Mouse (Mus musculus): ENCODE measurements around the gene Rps6kb2. TPM values are rescaled to one million over a fixed set of nuclear protein-coding genes. Genes with fewer than 3 reads are reported as not detected.
A peak's percentile ranks its signal among the peaks of the same experiment; 100 is the strongest.
"Not testable (repeated sequence)": the region's sequence is repeated elsewhere in the genome, so short reads cannot be mapped to it uniquely, and the experiment has no call there.

Gene Rps6kb2
- polyA plus RNA-seq, 1 experiment from 2014 or later: 77.0 TPM

DNA sequence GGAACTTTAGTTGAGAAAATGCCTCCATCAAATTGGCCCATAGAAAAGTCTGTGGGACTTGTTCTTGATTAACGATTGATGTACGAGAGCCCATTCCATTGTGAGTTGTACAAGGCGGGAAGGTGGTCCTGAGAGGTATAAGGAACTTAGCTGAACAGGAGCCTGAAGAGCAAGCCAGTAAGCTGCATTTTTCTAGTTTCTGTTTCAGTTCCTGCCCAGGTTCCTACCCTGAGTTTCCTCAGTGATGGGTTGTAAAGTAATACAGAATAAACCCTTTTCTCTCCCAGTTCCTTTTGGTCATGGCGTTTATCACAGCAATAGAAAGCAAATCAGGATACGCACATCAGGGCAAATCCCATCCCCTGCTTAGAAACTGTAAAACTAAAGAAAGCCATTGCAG, 25.2 kb downstream of the Rps6kb2 start:
- Histone ChIP-seq H3K4me3 (no peak overlapping the region), H3K4me1 (replicated peaks) (peaks cover 8% of the 10 kb centered on the region)
- WGBS: 86% methylated on average over 5 of the region's 5 CpGs

DNA sequence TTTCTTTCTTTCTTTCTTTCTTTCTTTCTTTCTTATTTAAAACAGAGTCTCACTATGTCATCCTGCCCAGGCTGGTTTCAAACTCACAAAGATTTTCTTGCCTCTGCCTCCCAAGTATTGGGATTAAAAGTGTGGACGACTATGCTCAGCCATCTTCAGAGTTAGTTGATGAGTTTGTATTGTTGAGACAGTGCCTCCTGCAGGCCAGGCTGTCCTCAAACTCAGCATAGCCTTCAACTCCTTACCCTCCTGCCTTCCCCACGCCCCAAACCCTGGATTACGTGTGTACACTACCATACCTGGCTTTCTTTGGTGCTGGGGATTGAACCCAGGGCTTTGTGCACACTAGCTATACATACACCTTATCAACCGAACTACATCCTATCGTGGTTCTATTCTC, 26.7 kb downstream of the Rps6kb2 start:
- 79% methylated on average over 5 of the region's 5 CpGs for WGBS
- Histone ChIP-seq H3K4me3 (no peak overlapping the region), H3K27me3 (ENCODE audit: insufficient read depth, poor library complexity, severe bottlenecking) (no peaks in the 10 kb centered on the region; the same call in 1 of the 2 replicates)

More for the DNA sequence above, 25.2 kb downstream of the Rps6kb2 start:
- Histone ChIP-seq H3K27me3 (ENCODE audit: insufficient read depth, poor library complexity, severe bottlenecking) (no peaks in the 10 kb centered on the region; the same call in 1 of the 2 replicates), H3K27ac (no peak overlapping the region), H3K9me3 (no peaks in the 10 kb centered on the region), H3K36me3 (peaks cover 6% of the 10 kb centered on the region)
- no peak for DNase-seq (ENCODE audit: low spot score)

DNA sequence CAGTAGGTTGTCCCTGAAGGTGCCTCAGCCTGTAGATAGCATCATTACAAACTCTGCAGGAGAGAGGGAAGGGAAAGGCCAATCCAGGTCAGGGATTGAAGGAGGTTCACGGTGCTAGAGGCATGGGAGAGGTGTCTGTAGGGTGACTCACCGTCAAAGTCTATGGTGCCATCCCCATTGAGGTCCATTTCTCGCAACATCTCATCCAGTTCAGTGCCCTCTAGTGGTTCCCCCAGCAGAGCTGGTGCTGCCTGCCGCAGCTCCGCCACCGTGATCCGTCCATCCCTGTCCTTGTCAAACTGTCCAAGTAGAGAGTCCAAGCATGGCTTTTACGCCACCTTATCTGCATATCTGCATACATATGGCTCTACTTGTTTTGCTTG, 27.2 kb downstream of the Rps6kb2 start:
- H3K9me3 ChIP-seq; H3K4me3 ChIP-seq; H3K27me3 ChIP-seq (ENCODE audit: insufficient read depth, poor library complexity, severe bottlenecking); H3K27ac ChIP-seq; DNase-seq (ENCODE audit: low spot score); H3K4me1 ChIP-seq (replicated peaks): not testable (repeated sequence)
- WGBS: 28% methylated on average over 8 of the region's 8 CpGs
- H3K36me3 ChIP-seq: peaks cover 26% of the 10 kb centered on the region

More for the DNA sequence above, 26.7 kb downstream of the Rps6kb2 start:
- Histone ChIP-seq H3K4me1 (replicated peaks) (peaks cover 8% of the 10 kb centered on the region), H3K27ac (no peak overlapping the region), H3K36me3 (peaks cover 21% of the 10 kb centered on the region), H3K9me3 (no peaks in the 10 kb centered on the region)
- no peak for DNase-seq (ENCODE audit: low spot score)

DNA sequence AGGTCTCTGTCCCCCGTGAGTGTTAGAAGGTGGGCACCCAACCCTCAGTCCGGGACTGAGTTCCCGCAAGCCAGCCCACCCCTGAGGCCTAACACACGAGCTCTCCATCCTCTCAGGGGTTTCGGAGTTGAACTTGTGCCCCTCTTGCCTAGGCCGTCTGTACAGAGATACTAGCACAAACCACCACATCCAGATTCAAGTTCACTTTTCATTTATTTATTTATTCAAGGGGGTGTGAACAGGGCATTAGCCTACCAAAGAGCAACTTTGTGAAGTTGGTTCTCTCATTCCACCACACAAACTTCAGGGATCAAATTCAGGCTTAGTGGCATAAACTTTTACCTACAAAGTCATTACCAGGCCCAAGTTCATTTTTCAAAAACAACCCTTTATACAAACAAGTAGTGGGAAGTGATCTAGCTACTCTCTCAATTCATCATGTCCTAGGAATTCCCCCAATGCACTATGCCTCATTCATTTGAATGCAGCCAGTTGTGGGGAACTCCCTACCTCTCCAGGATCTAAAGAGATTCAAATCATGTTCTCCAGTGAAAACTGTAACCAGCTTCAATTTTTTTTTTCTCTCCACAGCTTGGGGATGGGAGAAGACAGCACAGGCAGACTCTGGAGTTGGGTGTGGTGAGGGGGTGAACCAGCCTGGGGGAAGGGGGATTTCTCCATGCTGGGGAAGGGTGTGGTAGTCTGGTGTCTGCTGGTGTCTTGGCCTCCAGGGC, 27.8 kb downstream of the Rps6kb2 start:
- not testable (repeated sequence) for H3K27me3 ChIP-seq (ENCODE audit: insufficient read depth, poor library complexity, severe bottlenecking); H3K27ac ChIP-seq; DNase-seq (ENCODE audit: low spot score); H3K4me1 ChIP-seq (replicated peaks); H3K9me3 ChIP-seq; H3K4me3 ChIP-seq
- 81% methylated on average over 6 of the region's 6 CpGs for WGBS
- H3K36me3 ChIP-seq: peaks cover 32% of the 10 kb centered on the region

DNA sequence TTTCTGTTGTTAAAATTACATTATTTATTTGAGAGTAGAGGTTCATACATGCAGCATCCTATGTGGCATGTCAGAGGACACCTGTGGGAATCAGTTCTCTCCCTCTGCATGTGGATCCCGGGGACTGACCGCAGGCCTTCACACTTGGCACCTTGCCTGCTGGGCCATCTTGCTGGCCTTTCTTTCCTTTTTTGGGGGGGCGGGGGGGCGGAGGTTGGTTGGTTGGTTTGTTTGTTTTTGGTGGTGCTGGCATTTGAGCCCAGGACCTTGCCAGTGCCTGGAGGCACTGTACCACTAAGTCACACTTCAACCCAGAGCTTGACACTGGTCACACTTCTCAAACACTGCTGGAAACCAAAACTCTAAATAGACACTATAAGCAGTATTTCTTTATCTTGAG, 28.8 kb downstream of the Rps6kb2 start:
- Histone ChIP-seq H3K27ac (no peak overlapping the region), H3K36me3 (peaks cover 41% of the 10 kb centered on the region), H3K4me3 (no peak overlapping the region), H3K27me3 (ENCODE audit: insufficient read depth, poor library complexity, severe bottlenecking) (no peaks in the 10 kb centered on the region; the same call in 1 of the 2 replicates), H3K9me3 (no peaks in the 10 kb centered on the region), H3K4me1 (replicated peaks) (peaks cover 5% of the 10 kb centered on the region)
- WGBS: 96% methylated on average over 4 of the region's 4 CpGs
- DNase-seq (ENCODE audit: low spot score): no peak

DNA sequence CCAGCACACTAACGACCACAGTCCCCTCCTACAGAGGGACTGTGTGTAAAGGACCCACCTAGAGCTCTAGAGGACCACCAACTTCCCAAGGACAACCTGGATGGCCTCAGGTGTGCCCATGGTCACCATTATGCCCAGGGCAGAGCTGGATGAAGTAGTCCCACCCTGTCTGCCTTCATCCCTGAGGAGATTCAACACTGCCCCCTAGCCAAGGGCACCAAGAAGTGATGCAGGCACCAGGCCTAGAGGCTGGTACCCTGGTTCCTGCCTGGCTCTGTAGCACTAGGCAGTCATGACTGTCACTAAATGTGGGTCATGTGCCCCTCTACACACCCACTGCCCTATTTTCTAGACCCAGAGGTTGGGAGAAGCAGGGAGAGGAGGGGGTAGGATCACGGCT, 31.4 kb downstream of the Rps6kb2 start:
- Histone ChIP-seq H3K9me3 (no peaks in the 10 kb centered on the region), H3K36me3 (peaks cover 62% of the 10 kb centered on the region), H3K4me1 (replicated peaks) (peaks cover 9% of the 10 kb centered on the region), H3K27ac (no peak overlapping the region), H3K27me3 (ENCODE audit: insufficient read depth, poor library complexity, severe bottlenecking) (no peaks in the 10 kb centered on the region), H3K4me3 (no peak overlapping the region)
- DNase-seq (ENCODE audit: low spot score): no peak
- WGBS: 83% methylated on average over 2 of the region's 2 CpGs

DNA sequence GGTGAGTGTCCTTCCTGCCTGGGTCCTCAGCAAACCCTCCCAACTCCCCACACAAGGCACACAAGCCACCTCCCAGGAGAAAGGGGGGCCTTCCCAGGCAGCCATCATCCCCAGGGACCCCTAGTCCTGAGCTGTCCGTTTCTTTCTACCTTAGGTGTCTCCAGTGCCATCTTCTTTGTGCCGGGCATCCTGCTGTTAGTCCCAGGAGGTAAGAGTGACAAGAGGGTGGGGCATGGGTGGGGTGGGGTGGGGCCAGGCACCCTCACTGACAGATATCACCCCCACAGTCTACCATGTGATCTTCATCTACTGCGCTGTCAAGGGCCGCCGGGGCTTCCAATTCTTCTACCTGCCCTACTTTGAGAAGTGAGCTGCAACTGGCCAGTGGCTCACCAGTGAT, 32.1 kb downstream of the Rps6kb2 start:
- H3K27me3 ChIP-seq (ENCODE audit: insufficient read depth, poor library complexity, severe bottlenecking): no peaks in the 10 kb centered on the region
- peaks cover 62% of the 10 kb centered on the region for H3K36me3 ChIP-seq
- H3K4me1 ChIP-seq (replicated peaks): peaks cover 15% of the 10 kb centered on the region
- DNase-seq (ENCODE audit: low spot score): no peak
- WGBS: 94% methylated on average over 5 of the region's 5 CpGs
- no peaks in the 10 kb centered on the region for H3K9me3 ChIP-seq
- H3K4me3 ChIP-seq: no peak overlapping the region
- no peak overlapping the region for H3K27ac ChIP-seq

DNA sequence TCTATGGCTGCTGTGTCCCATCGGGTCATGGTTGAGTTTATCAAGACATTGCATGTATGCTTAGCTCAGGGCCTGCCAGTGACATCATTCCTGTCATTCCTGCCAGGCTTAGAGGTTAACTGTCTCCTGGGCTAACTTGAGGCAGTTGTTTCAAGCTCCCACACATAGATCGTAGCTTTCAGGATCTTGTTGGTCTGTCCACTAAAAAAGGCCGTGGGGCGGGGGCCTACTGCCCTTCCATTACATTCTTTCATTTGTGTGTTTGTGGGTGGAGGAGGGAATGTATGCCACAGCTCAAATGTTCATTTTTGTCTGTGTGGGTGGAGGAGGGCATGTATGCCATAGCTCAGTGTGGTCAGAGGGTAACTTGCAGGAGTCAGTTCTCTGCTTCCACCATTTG, 33.0 kb downstream of the Rps6kb2 start:
- peaks cover 24% of the 10 kb centered on the region for H3K4me1 ChIP-seq (replicated peaks)
- H3K4me3 ChIP-seq: no peak overlapping the region
- H3K9me3 ChIP-seq: no peaks in the 10 kb centered on the region
- peaks cover 62% of the 10 kb centered on the region for H3K36me3 ChIP-seq
- H3K27ac ChIP-seq: no peak overlapping the region
- no peaks in the 10 kb centered on the region for H3K27me3 ChIP-seq (ENCODE audit: insufficient read depth, poor library complexity, severe bottlenecking)
- no peak for DNase-seq (ENCODE audit: low spot score)
- 87% methylated on average over 4 of the region's 4 CpGs for WGBS

DNA sequence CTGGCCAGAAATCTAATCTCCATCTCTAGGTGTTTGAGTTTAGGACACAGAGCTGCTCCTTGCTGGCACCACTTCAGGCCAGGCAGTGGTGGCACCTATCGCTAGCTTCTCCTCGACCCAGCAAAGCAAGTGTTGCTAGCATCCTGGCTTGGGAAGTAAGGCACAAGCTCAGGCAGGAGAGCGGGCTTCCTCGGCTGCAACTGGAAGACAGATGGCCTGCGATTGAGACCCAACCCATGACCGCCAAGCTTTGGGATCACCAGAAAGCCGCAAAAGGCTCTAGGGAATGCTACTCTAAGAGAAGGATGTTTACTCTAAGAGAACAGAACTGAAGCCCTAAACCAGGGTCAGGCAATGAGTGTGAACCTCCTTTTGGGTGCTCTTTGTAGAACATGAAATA, 33.7 kb downstream of the Rps6kb2 start:
- H3K4me3 ChIP-seq: no peak overlapping the region
- no peak for DNase-seq (ENCODE audit: low spot score)
- peaks cover 25% of the 10 kb centered on the region for H3K4me1 ChIP-seq (replicated peaks)
- peaks cover 62% of the 10 kb centered on the region for H3K36me3 ChIP-seq
- no peaks in the 10 kb centered on the region for H3K27me3 ChIP-seq (ENCODE audit: insufficient read depth, poor library complexity, severe bottlenecking)
- no peaks in the 10 kb centered on the region for H3K9me3 ChIP-seq
- no peak overlapping the region for H3K27ac ChIP-seq
- 94% methylated on average over 7 of the region's 7 CpGs for WGBS

DNA sequence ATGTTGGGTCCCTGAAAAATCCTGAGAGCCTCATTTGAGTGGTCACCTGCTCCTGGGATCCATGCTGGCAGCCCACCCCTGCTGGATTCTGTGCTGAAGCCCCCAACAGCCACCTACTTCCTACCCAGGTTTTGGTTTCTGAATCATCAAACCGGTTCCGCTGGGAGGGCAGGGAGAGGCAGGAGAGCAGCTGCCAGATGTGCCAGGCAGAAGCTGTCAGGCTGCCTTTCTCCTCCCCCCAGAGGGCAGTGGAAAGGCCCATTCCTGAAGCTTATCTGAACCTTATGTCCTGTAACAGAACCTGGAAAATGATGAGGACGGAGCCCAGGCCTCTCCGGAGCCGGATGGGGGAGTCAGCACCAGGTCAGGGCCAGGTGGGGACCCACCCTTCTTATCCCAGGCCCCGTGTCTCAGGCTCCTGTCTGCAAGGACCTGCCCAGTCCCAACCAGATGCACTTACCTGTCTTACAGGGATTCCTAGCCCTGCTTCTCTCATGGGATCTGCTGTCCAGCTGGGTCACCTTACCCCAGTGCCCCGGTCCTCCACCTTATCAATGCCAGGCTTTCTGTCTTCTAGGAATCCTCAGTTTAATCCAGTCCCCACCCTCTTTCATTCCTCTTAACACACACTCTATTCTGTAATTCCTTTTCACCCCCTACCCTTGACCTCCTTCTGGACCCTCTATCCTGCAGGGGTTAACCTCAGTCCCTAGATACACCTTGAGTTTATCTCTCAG, 36.2 kb downstream of the Rps6kb2 start:
- Histone ChIP-seq H3K9me3 (no peaks in the 10 kb centered on the region), H3K4me1 (replicated peaks) (peaks cover 25% of the 10 kb centered on the region), H3K27ac (peak overlapping the region; percentile 95), H3K27me3 (ENCODE audit: insufficient read depth, poor library complexity, severe bottlenecking) (no peaks in the 10 kb centered on the region), H3K4me3 (peak overlapping the region; percentile 74), H3K36me3 (peaks cover 46% of the 10 kb centered on the region)
- WGBS: 63% methylated on average over 7 of the region's 7 CpGs
- peak; percentile 16 for DNase-seq (ENCODE audit: low spot score)

DNA sequence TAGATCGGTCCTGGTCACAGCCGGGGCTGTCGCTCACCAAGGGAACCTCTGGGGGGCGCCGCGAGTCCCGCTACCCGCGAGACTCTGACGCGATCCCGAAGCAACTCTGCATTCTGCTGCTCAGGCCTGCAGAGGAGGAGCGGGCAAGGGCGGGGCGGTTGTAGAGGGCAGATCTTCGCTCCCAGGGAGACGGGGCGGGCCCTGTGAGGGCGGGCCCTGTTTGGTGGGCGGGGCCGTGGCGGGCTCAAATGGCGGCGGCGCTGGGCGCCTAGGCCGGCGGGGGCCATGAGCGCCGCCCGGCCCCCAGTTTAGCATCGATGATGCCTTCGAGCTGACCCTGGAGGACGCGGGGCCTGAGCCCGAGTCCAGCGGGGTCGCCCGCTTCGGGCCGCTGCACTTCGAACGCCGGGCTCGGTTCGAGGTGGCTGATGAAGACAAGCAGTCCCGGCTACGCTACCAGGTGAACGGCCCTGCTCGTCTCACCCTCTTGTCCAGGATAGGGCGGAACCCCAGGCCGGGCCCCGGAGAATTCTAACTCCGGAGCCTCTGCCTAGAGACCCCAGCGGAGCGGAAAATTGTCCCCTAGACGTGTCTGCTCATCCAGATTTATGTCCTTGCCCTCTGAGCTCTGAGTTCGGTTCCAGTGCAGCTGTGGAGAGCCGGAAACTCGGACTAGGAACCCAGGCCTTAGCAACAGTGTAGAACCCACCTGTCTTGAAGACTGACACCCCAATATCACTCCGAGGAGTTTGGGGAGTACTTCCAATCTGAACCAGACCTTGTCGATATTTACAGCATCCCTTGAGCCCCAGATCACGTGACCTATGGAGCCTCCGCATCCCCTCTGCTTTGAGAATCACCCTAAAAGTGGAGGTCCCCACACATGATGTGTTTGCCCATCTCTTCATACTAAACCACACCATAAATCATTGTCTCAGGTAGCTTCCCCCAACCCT, 37.1 kb downstream of the Rps6kb2 start, which contains the start of gene Aip:
Gene Aip, minus strand, starts transcription at position 118 of the 956 bp plus-strand sequence.
- Histone ChIP-seq H3K27ac (peak within 1 kb of the TSS; percentile 95), H3K9me3 (no peaks in the 10 kb centered on the region), H3K4me1 (replicated peaks) (peaks cover 26% of the 10 kb centered on the region), H3K36me3 (peaks cover 37% of the 10 kb centered on the region), H3K27me3 (ENCODE audit: insufficient read depth, poor library complexity, severe bottlenecking) (no peaks in the 10 kb centered on the region), H3K4me3 (peak within 1 kb of the TSS; percentile 74)
- under 1% methylated on average over 64 of the region's 64 CpGs for WGBS
- DNase-seq (ENCODE audit: low spot score): peak; percentile 98

DNA sequence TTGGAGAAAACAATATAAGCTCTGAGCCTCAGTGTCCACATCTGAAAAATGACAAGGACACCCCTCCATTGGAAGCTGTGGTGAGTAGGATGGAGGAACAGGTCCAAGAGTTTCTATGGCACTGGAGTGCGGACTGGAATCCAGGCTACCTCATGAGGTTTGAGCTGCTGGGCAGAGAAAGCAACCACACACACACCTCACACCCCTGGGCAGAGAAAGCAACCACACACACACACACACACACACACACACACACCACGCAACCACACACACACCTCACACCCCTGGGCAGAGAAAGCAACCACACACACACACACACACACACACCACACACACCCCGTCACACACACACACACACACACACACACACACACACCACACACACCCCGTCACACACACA, 37.9 kb downstream of the Rps6kb2 start:
- 21% methylated on average over 4 of the region's 4 CpGs for WGBS
- not testable (repeated sequence) for H3K9me3 ChIP-seq; DNase-seq (ENCODE audit: low spot score); H3K27me3 ChIP-seq (ENCODE audit: insufficient read depth, poor library complexity, severe bottlenecking)
- Histone ChIP-seq H3K4me3 (peak overlapping the region; percentile 74), H3K27ac (peak overlapping the region; percentile 95), H3K36me3 (peaks cover 30% of the 10 kb centered on the region), H3K4me1 (replicated peaks) (peaks cover 34% of the 10 kb centered on the region)

All from hindbrain, embryonic 10.5 days (tissue).